Mouse (Mus musculus): Measurements from ENCODE around the gene Hist1h3i. TPM values are rescaled to one million over a fixed set of nuclear protein-coding genes. Genes with fewer than 3 reads are reported as not detected.

The Hist1h3i gene
- polyA plus RNA-seq, 1 experiment from 2014 or later = 270 TPM

GRCm38 (mm10) chr13:21733466-21733865 is 49.7 kb downstream of the Hist1h3i start:
- H3K9me3 ChIP-seq (replicated peaks; ENCODE audit: control insufficient read depth, low read length) = no peaks in the 10 kb centered on the region
- H3K4me3 ChIP-seq (ENCODE audit: low read depth, low read length) = no peak overlapping the region
- H3K27me3 ChIP-seq (ENCODE audit: control insufficient read depth, insufficient read depth, low read length) = no peaks in the 10 kb centered on the region
- H3K9ac ChIP-seq (replicated peaks; ENCODE audit: low read length) = peak overlapping the region; percentile 63
- peak; percentile 31 for ATAC-seq (replicated peaks; ENCODE audit: insufficient number of reproducible peaks, low FRiP score, low TSS enrichment, low read depth)
- H3K4me2 ChIP-seq (ENCODE audit: low read depth, low read length) = no peak overlapping the region
- WGBS = 65% methylated on average over 5 of the region's 5 CpGs
- no peaks in the 10 kb centered on the region for H3K36me3 ChIP-seq (replicated peaks; ENCODE audit: control insufficient read depth, insufficient read depth, low read depth, low read length)
- H3K27ac ChIP-seq (replicated peaks; ENCODE audit: low read depth, low read length) = peak overlapping the region; percentile 95
- peak; percentile 63 for DNase-seq (ENCODE audit: low spot score)
- no peaks in the 10 kb centered on the region for H3K4me1 ChIP-seq (ENCODE audit: control insufficient read depth, insufficient read depth, low read length)

Small RNA genes within 50 kb of the gene (microRNA-seq; reads per million reads assigned to microRNA genes)
- gene Gm19658 (ENCODE audit: borderline number of aligned reads) = not detected
- gene Gm44346 (ENCODE audit: borderline number of aligned reads) = not detected
- not detected for gene Gm44454 (ENCODE audit: borderline number of aligned reads)
- not detected for gene Gm44466 (ENCODE audit: borderline number of aligned reads)

Other genes with a start within 250 kb of the Hist1h3i start
- gene Olfr1366, start 240.6 kb downstream of the Hist1h3i start, polyA plus RNA-seq (2014; fragmentation: Nextera tagmentation; extraction: Ambion mirVana) = 0.13 and 0.24 TPM in 2 replicates
- not detected in 2 replicates for gene Olfr1535, start 223.5 kb downstream of the Hist1h3i start, polyA plus RNA-seq (2014; fragmentation: Nextera tagmentation; extraction: Ambion mirVana)
- not detected in 2 replicates for gene Olfr1364, start 201.6 kb downstream of the Hist1h3i start, polyA plus RNA-seq (2014; fragmentation: Nextera tagmentation; extraction: Ambion mirVana)
- gene Olfr1362, start 169.3 kb downstream of the Hist1h3i start, polyA plus RNA-seq (2014; fragmentation: Nextera tagmentation; extraction: Ambion mirVana) = not detected in 2 replicates
- gene Olfr11, start 140.9 kb downstream of the Hist1h3i start, polyA plus RNA-seq (2014; fragmentation: Nextera tagmentation; extraction: Ambion mirVana) = not detected in 2 replicates
- not detected in 2 replicates for gene Olfr1361, start 120.0 kb downstream of the Hist1h3i start, polyA plus RNA-seq (2014; fragmentation: Nextera tagmentation; extraction: Ambion mirVana)
- gene Olfr1360, start 106.0 kb downstream of the Hist1h3i start, polyA plus RNA-seq (2014; fragmentation: Nextera tagmentation; extraction: Ambion mirVana) = not detected in 2 replicates
- gene Olfr1359, start 85.3 kb downstream of the Hist1h3i start, polyA plus RNA-seq (2014; fragmentation: Nextera tagmentation; extraction: Ambion mirVana) = not detected in 2 replicates
- gene Hist1h2bl, start 67.2 kb downstream of the Hist1h3i start, polyA plus RNA-seq (2014; fragmentation: Nextera tagmentation; extraction: Ambion mirVana) = 4.6 TPM in 2 replicates
- gene Hist1h2ai, start 66.9 kb downstream of the Hist1h3i start, polyA plus RNA-seq (2014; fragmentation: Nextera tagmentation; extraction: Ambion mirVana) = 26.6 and 30.4 TPM in 2 replicates
- 9.7 and 14.7 TPM in 2 replicates for gene Hist1h3h, start 65.7 kb downstream of the Hist1h3i start, polyA plus RNA-seq (2014; fragmentation: Nextera tagmentation; extraction: Ambion mirVana)
- gene Hist1h2bm, start 61.3 kb downstream of the Hist1h3i start, polyA plus RNA-seq (2014; fragmentation: Nextera tagmentation; extraction: Ambion mirVana) = 6.3 and 6.4 TPM in 2 replicates
- gene Hist1h4j, start 48.3 kb downstream of the Hist1h3i start, polyA plus RNA-seq (2014; fragmentation: Nextera tagmentation; extraction: Ambion mirVana) = 1.4 and 2.7 TPM in 2 replicates
- gene Hist1h4k, start 32.9 kb downstream of the Hist1h3i start, polyA plus RNA-seq (2014; fragmentation: Nextera tagmentation; extraction: Ambion mirVana) = 7.7 and 8.5 TPM in 2 replicates
- 10.4 and 12.0 TPM in 2 replicates for gene Hist1h2ak, start 29.5 kb downstream of the Hist1h3i start, polyA plus RNA-seq (2014; fragmentation: Nextera tagmentation; extraction: Ambion mirVana)
- 1.2 and 1.9 TPM in 2 replicates for gene Hist1h2bn, start 29.2 kb downstream of the Hist1h3i start, polyA plus RNA-seq (2014; fragmentation: Nextera tagmentation; extraction: Ambion mirVana)
- 20.2 and 23.6 TPM in 2 replicates for gene Hist1h1b, start 2.7 kb downstream of the Hist1h3i start, polyA plus RNA-seq (2014; fragmentation: Nextera tagmentation; extraction: Ambion mirVana)
- 3.7 and 7.3 TPM in 2 replicates for gene Hist1h2an, start 3.8 kb upstream of the Hist1h3i start, polyA plus RNA-seq (2014; fragmentation: Nextera tagmentation; extraction: Ambion mirVana)
- 3.1 and 3.8 TPM in 2 replicates for gene Hist1h2bp, start 4.1 kb upstream of the Hist1h3i start, polyA plus RNA-seq (2014; fragmentation: Nextera tagmentation; extraction: Ambion mirVana)
- gene Hist1h2bq, start 26.8 kb upstream of the Hist1h3i start, polyA plus RNA-seq (2014; fragmentation: Nextera tagmentation; extraction: Ambion mirVana) = 23.5 and 23.8 TPM in 2 replicates
- gene Hist1h2ao, start 27.1 kb upstream of the Hist1h3i start, polyA plus RNA-seq (2014; fragmentation: Nextera tagmentation; extraction: Ambion mirVana) = 2.8 TPM in 1 of 2 replicates, not detected in the other
- gene Hist1h4m, start 28.4 kb upstream of the Hist1h3i start, polyA plus RNA-seq (2014; fragmentation: Nextera tagmentation; extraction: Ambion mirVana) = not detected in 2 replicates
- gene Hist1h4n, start 48.8 kb upstream of the Hist1h3i start, polyA plus RNA-seq (2014; fragmentation: Nextera tagmentation; extraction: Ambion mirVana) = 13.9 and 16.6 TPM in 2 replicates
- 5,875 and 5,942 TPM in 2 replicates for gene Hist1h2ap, start 50.1 kb upstream of the Hist1h3i start, polyA plus RNA-seq (2014; fragmentation: Nextera tagmentation; extraction: Ambion mirVana)
- 23.1 and 25.1 TPM in 2 replicates for gene Hist1h2br, start 50.4 kb upstream of the Hist1h3i start, polyA plus RNA-seq (2014; fragmentation: Nextera tagmentation; extraction: Ambion mirVana)
- 28.2 and 30.4 TPM in 2 replicates for gene Zfp184, start 161.7 kb upstream of the Hist1h3i start, polyA plus RNA-seq (2014; fragmentation: Nextera tagmentation; extraction: Ambion mirVana)
- 0.24 TPM in 1 of 2 replicates, not detected in the other for gene Pom121l2, start 197.8 kb upstream of the Hist1h3i start, polyA plus RNA-seq (2014; fragmentation: Nextera tagmentation; extraction: Ambion mirVana)
- 0.25 and 0.50 TPM in 2 replicates for gene Prss16, start 226.4 kb upstream of the Hist1h3i start, polyA plus RNA-seq (2014; fragmentation: Nextera tagmentation; extraction: Ambion mirVana)